Mouse (Mus musculus) megakaryocyte, embryonic 14.5 days (primary cell): ENCODE measurements around the gene Acy3. TPM values are rescaled to one million over a fixed set of nuclear protein-coding genes. Genes with fewer than 3 reads are reported as not detected.
"Not testable (repeated sequence)": the region's sequence is repeated elsewhere in the genome, so short reads cannot be mapped to it uniquely, and the experiment has no call there.

Experiments
- H3K27me3 ChIP-seq: replicated peaks from 2 replicates; pipeline ENCODE3; 2012; ENCODE audit warnings: inconsistent platforms
- H3K36me3 ChIP-seq: replicated peaks from 2 replicates; pipeline ENCODE3; 2012; ENCODE audit warnings: low read length, inconsistent platforms, mixed read lengths
- H3K4me1 ChIP-seq: 2 replicates; pipeline ENCODE4 v1.6.1; 2012; ENCODE audit warnings: inconsistent platforms
- H3K4me3 ChIP-seq: replicated peaks from 2 replicates; pipeline ENCODE3; 2012; ENCODE audit warnings: moderate library complexity, mild to moderate bottlenecking, inconsistent platforms
- H3K9me3 ChIP-seq: 2 replicates; pipeline ENCODE4 v1.6.1; 2012; ENCODE audit warnings: inconsistent platforms
- FLI1 ChIP-seq: IDR thresholded peaks from 2 replicates; pipeline ENCODE4 v1.6.1; 2012; ENCODE audit warnings: low read length, inconsistent platforms, mixed read lengths
- GATA1 ChIP-seq: IDR thresholded peaks from 3 replicates; pipeline ENCODE4 v1.6.1; 2012; ENCODE audit warnings: mixed read lengths, low read length, inconsistent platforms, borderline replicate concordance
- polyA plus RNA-seq: library from polyadenylated mRNA; stranded (reverse); fragments of >175 nt; gene quantifications from 2 replicates; pipeline ENCODE4 v1.2.3, GENCODE M21; 2012; ENCODE audit warnings: low replicate concordance; ENCODE audit not compliant: insufficient read depth

The Acy3 gene
- polyA plus RNA-seq, 1 experiment, result 6.4 TPM

- Histone ChIP-seq H3K4me3 (no peak overlapping the region), H3K27me3 (peaks cover 38% of the 10 kb centered on the region), H3K9me3 (0 out of 2 replicates have a peak, but pooled peaks cover 3% of the 10 kb centered on the region), H3K4me1 (peaks cover 33% of the 10 kb centered on the region), H3K36me3 (peaks cover 2% of the 10 kb centered on the region)
- no peak for TF ChIP-seq FLI1
- TF ChIP-seq GATA1, result no peak
These were observed 31.3 kb upstream of the Acy3 start for GRCm38 (mm10) chr19:3955033-3955432.

GRCm38 (mm10) chr19:3955804-3956203 lies 30.6 kb upstream of the Acy3 start:
- Histone ChIP-seq H3K4me1 (peaks cover 27% of the 10 kb centered on the region), H3K27me3 (peaks cover 38% of the 10 kb centered on the region), H3K36me3 (no peaks in the 10 kb centered on the region), H3K4me3 (no peak overlapping the region), H3K9me3 (0 out of 2 replicates have a peak, but pooled peaks cover 5% of the 10 kb centered on the region)
- TF ChIP-seq FLI1 (no peak), GATA1 (no peak)

GRCm38 (mm10) chr19:3957296-3958036 lies 28.9 kb upstream of the Acy3 start:
- Histone ChIP-seq H3K4me1 (peaks cover 14% of the 10 kb centered on the region; the same call in 1 of the 2 replicates), H3K27me3 (peaks cover 42% of the 10 kb centered on the region)
- not testable (repeated sequence) for H3K4me3 ChIP-seq, H3K36me3 ChIP-seq, H3K9me3 ChIP-seq

DNA sequence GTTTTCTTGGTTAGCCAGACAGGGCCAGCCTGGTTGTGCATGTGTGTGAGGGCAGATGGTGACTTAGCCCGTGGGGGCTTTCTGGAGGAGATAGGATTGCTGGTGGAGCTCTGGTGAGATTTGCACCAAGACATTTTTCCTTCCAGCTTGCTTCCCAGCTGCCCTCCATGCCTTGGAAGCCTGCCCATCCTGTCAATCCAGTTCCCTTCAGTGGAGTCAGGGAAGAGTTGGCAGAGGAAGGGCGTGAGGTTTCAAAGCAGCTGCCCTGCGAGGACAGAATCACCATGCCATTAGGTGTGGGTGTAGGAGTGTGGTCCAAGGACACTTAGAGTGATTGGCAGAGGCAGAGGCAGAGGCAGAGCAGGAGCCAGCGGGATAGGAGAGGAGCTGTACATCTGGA lies 27.9 kb upstream of the Acy3 start, which contains the start of gene Aldh3b3:
TSS of gene Aldh3b3 (plus strand) at position 176 of the 400 bp plus-strand sequence.
- no peak for TF ChIP-seq GATA1
- TF ChIP-seq FLI1, result no peak
- Histone ChIP-seq H3K36me3 (no peaks in the 10 kb centered on the region), H3K4me3 (no peak within 1 kb of the TSS), H3K9me3 (0 out of 2 replicates have a peak, but pooled peaks cover 4% of the 10 kb centered on the region), H3K27me3 (peaks cover 48% of the 10 kb centered on the region), H3K4me1 (peaks cover 14% of the 10 kb centered on the region; the same call in 1 of the 2 replicates)

DNA sequence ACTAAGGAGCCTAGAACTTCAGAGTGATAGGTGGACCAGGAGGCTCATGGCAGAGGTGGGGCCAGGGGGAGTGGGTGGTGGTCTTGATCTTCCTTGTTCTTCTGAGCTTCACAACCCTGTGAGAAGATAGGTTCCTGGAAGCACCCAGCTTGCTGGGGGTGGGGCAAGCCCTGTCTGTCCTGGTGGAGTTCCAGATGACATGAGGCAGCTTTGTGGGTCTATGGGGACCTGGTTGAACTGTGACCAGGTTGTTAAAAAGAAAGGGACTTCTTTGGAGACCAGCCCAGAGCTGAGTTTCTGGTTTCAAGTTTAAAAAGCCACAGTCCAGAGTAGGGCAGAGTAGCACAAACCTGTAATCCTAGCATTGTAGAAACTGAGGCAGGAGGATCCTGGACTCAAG lies 27.3 kb upstream of the Acy3 start:
- no peak overlapping the region for H3K4me3 ChIP-seq
- peaks cover 53% of the 10 kb centered on the region for H3K27me3 ChIP-seq
- no peak for TF ChIP-seq GATA1
- TF ChIP-seq FLI1, result no peak
- H3K36me3 ChIP-seq, result no peaks in the 10 kb centered on the region
- 0 out of 2 replicates have a peak, but pooled peaks cover 4% of the 10 kb centered on the region for H3K9me3 ChIP-seq
- peaks cover 14% of the 10 kb centered on the region; the same call in 1 of the 2 replicates for H3K4me1 ChIP-seq

DNA sequence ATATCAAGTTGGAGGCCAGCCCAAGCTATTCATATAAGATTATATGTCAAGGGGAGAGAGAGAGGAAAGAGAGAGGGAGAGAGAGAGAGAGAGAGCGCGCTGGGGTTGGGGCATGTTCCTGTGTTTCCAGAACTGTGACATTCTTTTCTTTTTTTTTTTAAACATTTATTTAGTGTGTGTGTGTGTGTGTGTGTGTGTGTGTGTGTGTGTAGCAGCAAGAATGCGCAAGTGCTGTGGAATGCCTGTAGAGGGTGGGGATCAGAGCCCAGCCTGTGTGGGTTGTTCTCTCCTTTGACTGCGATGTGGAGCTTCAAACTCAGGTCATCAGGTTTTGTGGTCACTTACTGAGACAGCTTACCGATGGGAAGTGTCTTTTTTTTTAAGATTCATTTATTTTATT lies 26.2 kb upstream of the Acy3 start:
- Histone ChIP-seq H3K27me3 (peaks cover 45% of the 10 kb centered on the region), H3K4me1 (peaks cover 11% of the 10 kb centered on the region; the same call in 1 of the 2 replicates), H3K36me3 (no peaks in the 10 kb centered on the region), H3K9me3 (0 out of 2 replicates have a peak, but pooled peaks cover 4% of the 10 kb centered on the region), H3K4me3 (no peak overlapping the region)
- TF ChIP-seq FLI1 (no peak), GATA1 (no peak)

- H3K4me1 ChIP-seq, result peaks cover 12% of the 10 kb centered on the region
- H3K27me3 ChIP-seq, result peaks cover 33% of the 10 kb centered on the region
- H3K4me3 ChIP-seq, H3K9me3 ChIP-seq, H3K36me3 ChIP-seq: not testable (repeated sequence)
These were observed 24.6 kb upstream of the Acy3 start for GRCm38 (mm10) chr19:3961805-3962204.

DNA sequence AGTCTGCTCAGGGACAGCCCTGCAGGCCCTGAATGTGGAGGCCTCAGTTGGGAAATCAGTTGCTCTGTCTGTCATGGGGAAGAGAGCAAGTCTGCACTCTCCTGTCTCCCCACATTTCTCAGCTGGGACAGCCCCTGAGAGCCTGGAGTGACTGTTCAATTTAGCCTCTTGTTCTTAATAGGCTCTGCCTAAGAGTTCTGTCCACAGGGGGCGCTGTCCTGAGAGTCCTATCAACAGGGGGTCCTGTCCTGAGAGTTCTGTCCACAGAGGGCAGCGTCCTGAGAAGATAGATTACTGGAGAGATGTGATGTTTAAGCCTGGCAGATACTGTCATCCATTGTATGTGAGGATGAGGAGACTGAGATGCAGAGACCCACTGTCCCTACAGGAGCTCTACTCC lies 23.9 kb upstream of the Acy3 start:
- H3K36me3 ChIP-seq, result no peaks in the 10 kb centered on the region
- H3K4me3 ChIP-seq, result no peak overlapping the region
- TF ChIP-seq FLI1 (no peak), GATA1 (no peak)
- 0 out of 2 replicates have a peak, but pooled peaks cover 4% of the 10 kb centered on the region for H3K9me3 ChIP-seq
- H3K27me3 ChIP-seq, result peaks cover 32% of the 10 kb centered on the region
- peaks cover 18% of the 10 kb centered on the region for H3K4me1 ChIP-seq

DNA sequence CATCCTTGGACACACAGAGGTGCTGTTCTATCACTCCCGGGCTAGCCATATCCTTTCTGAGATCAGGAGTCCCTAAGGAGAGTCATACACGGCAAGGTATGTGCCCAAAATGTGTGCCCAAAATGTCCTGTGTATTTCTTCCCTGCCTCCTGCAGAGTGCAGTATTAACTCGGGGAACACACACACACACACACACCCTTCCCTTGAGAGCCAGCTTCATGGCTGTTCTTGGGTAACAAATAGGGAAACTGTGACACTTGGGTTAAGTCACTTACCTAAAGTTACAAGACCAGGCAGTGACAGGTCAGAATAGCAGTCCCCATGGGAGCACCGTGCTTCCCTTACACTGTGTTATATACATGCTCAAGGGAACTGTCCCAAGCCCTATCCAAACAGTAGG lies 22.3 kb upstream of the Acy3 start:
- Histone ChIP-seq H3K36me3 (no peaks in the 10 kb centered on the region), H3K4me3 (no peak overlapping the region), H3K4me1 (peaks cover 16% of the 10 kb centered on the region), H3K27me3 (peaks cover 26% of the 10 kb centered on the region), H3K9me3 (0 out of 2 replicates have a peak, but pooled peaks cover 4% of the 10 kb centered on the region)
- no peak for TF ChIP-seq FLI1
- no peak for TF ChIP-seq GATA1

DNA sequence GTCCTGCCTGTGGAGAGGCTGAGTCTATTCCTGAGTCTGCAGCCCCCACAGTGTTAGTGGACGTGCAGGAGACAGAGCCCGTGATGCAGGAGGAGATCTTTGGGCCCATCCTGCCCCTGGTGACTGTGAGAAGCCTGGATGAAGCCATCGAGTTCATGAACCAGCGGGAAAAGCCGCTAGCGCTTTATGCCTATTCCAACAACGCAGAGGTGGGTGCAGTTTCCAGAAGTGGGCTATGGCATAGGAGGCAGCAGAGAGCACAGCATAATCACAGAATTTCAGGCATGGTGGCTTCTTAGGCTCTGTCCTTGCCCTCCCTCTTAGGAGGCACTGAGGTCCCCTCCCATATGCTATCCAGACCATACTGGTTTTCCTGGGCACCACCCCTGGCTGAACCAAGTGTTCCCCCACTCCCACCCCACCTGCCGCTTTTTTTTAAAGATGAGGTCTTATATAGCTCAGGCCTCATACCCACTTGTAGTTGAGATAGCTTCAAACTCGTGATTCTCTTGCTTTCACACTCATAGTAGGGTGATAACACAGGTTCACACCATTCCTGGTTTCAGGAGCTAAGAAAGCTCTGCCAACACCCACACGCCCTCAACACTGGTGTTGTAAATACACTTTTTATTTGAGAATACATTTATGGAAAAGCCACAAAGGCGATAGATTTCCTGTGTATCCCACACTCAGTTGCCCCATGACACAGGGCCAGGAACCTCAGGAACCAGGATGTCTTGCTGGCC lies 19.9 kb upstream of the Acy3 start:
- H3K4me3 ChIP-seq, result no peak overlapping the region
- H3K9me3 ChIP-seq, result no peaks in the 10 kb centered on the region
- H3K27me3 ChIP-seq, result peaks cover 38% of the 10 kb centered on the region
- H3K36me3 ChIP-seq, result no peaks in the 10 kb centered on the region
- H3K4me1 ChIP-seq, result peaks cover 26% of the 10 kb centered on the region
- no peak for TF ChIP-seq FLI1
- no peak for TF ChIP-seq GATA1
